Mouse (Mus musculus): ENCODE results near the gene Leng8.

GRCm38 (mm10) chr7:4163571-4164072, 26.8 kb downstream of the Leng8 start:
- TF ChIP-seq E2F4 (IDR thresholded peaks at IDR 0.05; ENCODE audit: insufficient replicate concordance, low read depth, low read length) (no peak), MYC (IDR thresholded peaks at IDR 0.05; ENCODE audit: low read depth, low read length) (no peak), USF1 (IDR thresholded peaks at IDR 0.05; ENCODE audit: low read depth, low read length) (no peak), USF2 (conservative IDR thresholded peaks at IDR 0.05; ENCODE audit: low read depth, low read length) (no peak), CTCF (conservative IDR thresholded peaks at IDR 0.05 in 1 of 2, IDR thresholded peaks at IDR 0.05 in 1 of 2; ENCODE audit: low read depth in 2 of 2, low read length in 2 of 2) (no peak), NRF1 (IDR thresholded peaks at IDR 0.05; ENCODE audit: low read depth, low read length) (no peak), POLR2A (IDR thresholded peaks at IDR 0.05; ENCODE audit: low read depth, low read length) (no peak), MAZ (IDR thresholded peaks at IDR 0.05; ENCODE audit: low read depth, low read length) (no peak), RCOR1 (conservative IDR thresholded peaks at IDR 0.05; ENCODE audit: low read depth, low read length) (no peak), MEF2A (IDR thresholded peaks at IDR 0.05; ENCODE audit: borderline replicate concordance, low read depth, low read length) (no peak)
